Mouse (Mus musculus) frontal cortex, postnatal 36 days (tissue): ENCODE measurements at regions not wholly inside any gene's neighbourhood (a gene's known extent, or its start where the extent isn't known, plus 50 kb on each side); places are given as distances from the start of the nearest gene placed in this dataset.

Source experiments
- DNase-seq, 2 experiments: peaks; one replicate each; pipeline ENCODE4 v3.0.0; 2022; ENCODE audit warnings: low spot score in 2 of 2

DNA sequence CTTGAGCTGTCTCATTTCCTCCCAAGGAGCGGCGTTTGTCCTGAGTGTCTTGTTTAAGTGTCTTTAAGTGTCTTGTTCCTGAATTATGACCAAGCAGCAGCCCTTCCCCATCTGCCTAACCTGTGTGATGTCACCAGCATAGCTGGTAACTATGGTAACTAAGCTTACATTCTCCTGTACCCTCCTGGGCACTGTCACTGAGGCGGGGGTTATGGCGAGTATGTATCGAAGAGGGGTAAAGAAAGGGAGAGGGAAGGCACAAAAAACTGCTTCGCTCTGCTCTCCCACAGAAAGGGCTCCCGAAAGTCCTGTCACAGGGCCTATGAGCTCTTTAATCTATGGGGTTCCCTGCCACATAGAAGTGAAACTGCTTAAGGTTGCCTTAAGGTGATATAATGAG lies 89.6 kb downstream of the Ppp4r2 start:
- DNase-seq, result no peak

- DNase-seq, result no peak
These were observed 90.3 kb downstream of the Ppp4r2 start for GRCm38 (mm10) chr6:100923686-100924085.

- DNase-seq, result peak in 1 of 2 experiments; percentile 56
These were observed 95.7 kb downstream of the Ppp4r2 start for GRCm38 (mm10) chr6:100928791-100929758.

- DNase-seq, result peak in 1 of 2 experiments; percentile 55
These were observed 96.4 kb downstream of the Ppp4r2 start for GRCm38 (mm10) chr6:100929759-100930358.

- DNase-seq, result no peak
These were observed 97.3 kb downstream of the Ppp4r2 start for GRCm38 (mm10) chr6:100930706-100931105.

GRCm38 (mm10) chr6:100934424-100934823 lies 101.0 kb downstream of the Ppp4r2 start:
- DNase-seq, result no peak

- no peak for DNase-seq
These were observed 104.4 kb downstream of the Ppp4r2 start for GRCm38 (mm10) chr6:100937802-100938201.

- no peak for DNase-seq
These were observed 105.0 kb downstream of the Ppp4r2 start for GRCm38 (mm10) chr6:100938376-100938775.

GRCm38 (mm10) chr6:100939042-100939441 lies 105.6 kb downstream of the Ppp4r2 start:
- DNase-seq, result no peak

- no peak for DNase-seq
These were observed 106.3 kb downstream of the Ppp4r2 start for GRCm38 (mm10) chr6:100939766-100940165.

DNA sequence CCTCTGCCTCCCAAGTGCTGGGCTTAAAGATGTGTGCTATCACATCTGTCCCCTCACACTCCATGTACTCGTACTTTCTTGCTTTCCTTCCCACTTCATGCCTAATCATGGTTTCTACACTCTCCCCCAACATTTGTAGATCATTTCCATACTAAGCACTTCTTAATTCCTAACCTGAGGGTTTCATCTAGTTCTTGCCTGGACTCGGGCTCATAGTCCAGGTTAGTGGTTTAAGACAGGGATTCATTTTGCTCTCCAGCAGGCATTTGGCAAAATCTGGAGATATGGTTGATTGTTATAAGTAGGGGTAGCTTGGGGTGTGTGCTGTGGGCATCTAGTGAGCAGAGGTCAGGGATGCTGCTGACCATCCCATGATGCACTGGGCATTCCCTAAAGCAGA lies 108.3 kb downstream of the Ppp4r2 start:
- no peak for DNase-seq

DNA sequence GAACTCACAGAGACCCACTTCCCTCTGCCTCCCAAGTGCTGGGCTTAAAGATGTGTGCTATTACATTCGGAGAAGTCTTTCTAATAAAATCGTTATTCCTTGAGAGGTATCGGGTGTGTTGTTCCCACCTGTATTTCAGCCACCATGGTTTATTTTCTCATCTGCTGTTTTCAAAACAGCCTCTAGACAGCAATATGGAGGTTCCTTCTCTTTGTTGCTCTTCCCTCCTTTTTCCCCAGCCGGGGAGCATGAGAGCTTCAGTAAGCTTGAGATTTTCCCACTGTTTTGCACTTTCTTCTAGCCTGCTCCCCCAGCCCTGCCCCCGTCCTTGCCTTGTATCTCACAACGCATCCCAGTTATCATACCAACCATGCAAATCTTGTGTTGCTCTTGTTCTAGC lies 109.5 kb downstream of the Ppp4r2 start:
- no peak for DNase-seq

GRCm38 (mm10) chr6:100945796-100946195 lies 112.4 kb downstream of the Ppp4r2 start:
- DNase-seq, result no peak

DNA sequence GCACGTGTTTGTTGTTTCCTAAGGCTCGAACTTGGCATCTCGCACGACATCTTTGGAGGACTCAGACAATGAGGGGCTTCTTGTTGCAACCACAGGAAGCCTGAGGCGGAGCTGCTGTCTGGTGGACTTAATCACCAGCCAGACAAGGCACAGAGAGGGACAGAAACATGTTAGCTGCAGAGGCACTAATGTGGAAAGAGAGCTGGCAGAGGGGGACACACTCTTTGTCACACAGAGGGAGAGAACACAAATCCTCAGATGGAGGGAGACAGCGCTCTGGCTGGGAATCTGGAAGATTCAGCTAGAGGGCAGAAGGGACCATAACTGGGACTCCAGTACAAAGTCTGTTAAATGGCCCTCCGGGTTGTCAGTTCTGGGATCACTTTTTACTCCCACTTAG lies 114.9 kb downstream of the Ppp4r2 start:
- DNase-seq, result no peak

DNA sequence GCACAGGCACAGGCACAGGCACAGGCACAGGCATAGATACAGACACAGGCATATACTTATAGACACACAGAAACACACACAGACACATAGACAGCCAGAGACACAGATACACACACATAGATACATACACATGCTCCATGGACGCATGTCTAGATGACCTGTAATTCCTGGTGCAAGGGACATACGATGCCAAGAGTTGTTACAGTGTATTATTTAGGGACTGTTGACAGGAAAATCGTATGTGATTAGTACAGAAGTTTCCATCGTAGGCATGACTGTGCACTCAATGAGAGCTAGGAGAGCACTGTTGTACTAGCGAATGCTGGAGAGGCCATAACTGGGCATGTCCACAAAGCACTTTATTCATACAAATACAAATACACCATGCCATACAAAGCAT lies 118.2 kb downstream of the Ppp4r2 start:
- DNase-seq, result no peak

DNA sequence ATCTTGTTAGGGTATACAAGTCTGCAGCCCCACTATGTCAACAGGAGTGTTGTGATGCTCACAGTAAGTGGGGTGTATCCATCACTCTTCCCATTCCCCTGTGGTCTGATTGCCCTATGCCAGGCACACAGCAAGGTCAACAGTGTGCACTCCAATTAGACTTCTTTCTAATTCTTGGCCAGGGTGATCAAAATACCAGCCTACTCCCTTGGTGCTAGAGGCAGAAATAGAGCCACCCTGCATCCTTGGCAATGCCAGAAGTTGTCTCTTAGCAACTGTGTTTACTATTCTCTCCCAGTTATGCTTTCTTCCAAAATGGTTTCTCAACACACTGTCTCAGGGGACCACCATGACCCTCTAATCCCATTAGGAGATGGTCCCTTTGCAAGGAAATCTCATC lies 119.0 kb downstream of the Ppp4r2 start:
- peak in 1 of 2 experiments; percentile 39 for DNase-seq

DNA sequence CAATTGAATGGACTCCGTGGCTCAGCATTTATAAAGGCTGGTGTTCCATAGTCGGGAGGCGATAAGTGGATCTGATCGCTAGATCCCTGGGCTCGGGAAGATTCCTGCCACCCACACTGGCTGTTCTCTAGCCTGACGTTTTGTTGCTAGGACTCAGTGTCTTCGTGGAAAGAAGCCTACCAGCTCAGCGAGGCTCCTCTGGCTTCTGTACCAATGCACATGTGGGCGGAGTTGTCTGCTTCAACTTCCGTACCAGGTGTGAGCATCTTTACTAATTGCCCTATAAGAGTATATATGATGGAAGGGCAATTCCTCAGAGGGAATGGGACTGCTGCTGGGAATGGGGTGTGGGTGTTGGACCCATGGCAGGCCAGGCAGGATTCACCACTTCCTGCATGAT lies 121.1 kb downstream of the Ppp4r2 start:
- DNase-seq, result no peak

- DNase-seq, result no peak
These were observed 133.1 kb downstream of the Ppp4r2 start for GRCm38 (mm10) chr6:100966481-100966880.

- peak; percentile 26 to 57 for DNase-seq
These were observed 134.8 kb downstream of the Ppp4r2 start for GRCm38 (mm10) chr6:100968080-100968856.

DNA sequence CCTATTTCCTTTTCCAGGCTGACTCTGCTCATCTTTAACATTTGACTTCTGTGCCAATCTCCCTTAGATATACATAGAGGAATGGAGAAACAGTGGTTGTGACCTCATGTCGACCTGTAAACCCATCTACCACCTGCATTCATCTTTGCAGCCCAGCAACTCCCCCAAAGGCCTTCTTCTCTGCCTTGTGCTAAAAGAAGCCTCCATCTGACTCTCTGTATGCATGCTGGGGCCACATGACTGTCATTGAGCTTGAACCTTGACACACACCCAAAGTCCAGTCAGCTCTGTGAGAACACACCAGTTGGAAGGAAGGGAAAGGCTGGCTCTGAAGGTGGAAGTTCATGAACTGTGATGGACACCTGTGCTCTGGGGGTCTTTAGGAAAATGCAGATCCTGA lies 135.5 kb downstream of the Ppp4r2 start:
- no peak for DNase-seq

DNA sequence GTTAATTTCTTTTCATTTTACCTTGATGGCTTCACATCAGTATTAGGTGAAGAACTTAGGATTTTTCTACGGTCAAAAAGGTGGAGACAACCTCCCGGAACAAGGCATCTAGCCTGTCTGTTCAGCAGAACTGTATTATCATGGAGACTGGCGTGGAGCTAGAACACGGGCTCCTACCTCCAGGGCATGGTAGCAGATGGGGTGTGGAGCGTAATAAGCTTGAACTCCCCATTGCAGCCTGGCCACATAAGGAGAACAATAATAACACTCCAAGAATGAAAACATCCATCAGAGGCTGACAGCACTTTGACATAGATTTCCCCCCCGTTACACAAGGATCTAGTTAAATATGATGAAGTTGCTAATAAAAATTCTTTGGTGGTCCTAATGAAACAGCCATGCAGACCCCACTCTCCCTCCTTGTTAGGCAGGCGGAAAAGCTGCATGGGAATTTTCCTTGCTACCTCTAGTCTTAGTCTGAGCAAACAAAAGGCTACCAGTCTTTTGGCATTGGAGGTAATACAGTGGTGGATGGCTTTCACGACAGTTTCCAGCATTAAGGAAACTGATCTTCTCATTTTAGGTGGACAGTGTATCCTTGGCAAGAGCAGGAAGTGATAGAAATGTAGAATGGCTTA lies 137.5 kb downstream of the Ppp4r2 start:
- no peak for DNase-seq

- no peak for DNase-seq
These were observed 138.1 kb downstream of the Ppp4r2 start for GRCm38 (mm10) chr6:100971462-100971955.
